Mouse (Mus musculus) embryonic fibroblast, embryonic 13.5 days (primary cell): ENCODE results near the gene Rnf41.

Source experiments
- CTCF ChIP-seq: IDR thresholded peaks from 2 replicates; pipeline ENCODE4 v1.5.1; 2011; ENCODE audit warnings: mild to moderate bottlenecking, control low read depth, low read length, moderate library complexity, borderline replicate concordance; ENCODE audit not compliant: insufficient read depth
- POLR2A ChIP-seq: IDR thresholded peaks from 2 replicates; pipeline ENCODE4 v1.6.1; 2011; ENCODE audit warnings: low read depth, mild to moderate bottlenecking, control low read depth, low read length, moderate library complexity

DNA sequence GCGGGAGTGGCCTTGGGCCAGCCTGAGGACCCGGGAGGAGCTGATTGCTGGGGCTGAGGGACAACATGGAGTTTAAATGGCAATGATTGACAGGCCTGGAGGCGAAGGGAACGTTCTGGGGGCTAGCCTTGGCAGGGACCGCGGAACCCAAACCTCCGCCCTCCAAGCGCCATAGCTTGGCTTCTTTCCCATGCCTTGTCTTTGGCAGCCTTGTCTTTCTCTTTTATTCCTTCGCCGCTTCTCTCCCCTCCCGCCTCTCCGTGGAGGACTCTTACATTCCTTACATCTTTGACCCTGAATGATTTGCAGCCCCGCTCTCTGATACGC, 561 bp downstream of the Rnf41 start:
- TF ChIP-seq CTCF, result no peak
- TF ChIP-seq POLR2A, result no peak
